Mouse (Mus musculus): Measurements from ENCODE around the gene Tmx1.

Tmx1 gene

DNA sequence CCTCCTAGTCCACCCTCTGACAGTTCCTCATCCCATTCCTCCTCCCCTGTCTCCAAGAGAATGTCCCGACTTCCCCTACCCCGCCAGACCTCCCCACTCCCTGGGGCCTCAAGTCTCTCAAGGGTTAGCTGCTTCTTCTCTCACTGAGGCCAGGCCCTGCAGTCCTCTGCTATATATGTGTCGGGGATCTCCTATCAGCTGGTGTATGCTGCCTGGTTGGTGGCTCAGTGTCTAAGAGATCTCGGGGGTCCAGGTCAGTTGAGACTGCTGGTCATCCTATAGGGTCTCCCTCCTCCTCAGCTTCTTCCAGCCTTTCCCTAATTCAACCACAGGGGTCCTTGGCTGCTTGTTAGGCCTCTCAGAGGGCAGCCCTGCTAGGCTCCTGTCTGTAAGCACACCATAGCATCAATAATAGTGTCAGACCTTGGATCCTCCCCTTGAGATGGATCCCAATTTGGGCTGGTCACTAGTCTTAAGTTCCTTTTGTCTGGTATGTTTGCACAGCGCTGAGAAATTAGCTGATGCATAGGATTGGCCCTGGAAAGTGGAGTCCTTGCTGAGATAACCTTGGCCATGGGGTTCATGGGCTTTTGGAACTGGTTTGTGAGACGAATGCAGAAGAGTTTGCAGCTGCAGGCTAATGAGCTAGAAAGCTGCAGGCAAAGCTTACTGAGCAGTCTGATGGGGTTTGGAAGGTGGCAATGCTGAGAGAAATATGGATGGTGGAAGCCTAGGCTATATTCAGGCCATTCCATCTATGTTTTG is 34.0 kb downstream of the Tmx1 start:
- DNase-seq (ENCODE audit: low spot score) = no peak

DNA sequence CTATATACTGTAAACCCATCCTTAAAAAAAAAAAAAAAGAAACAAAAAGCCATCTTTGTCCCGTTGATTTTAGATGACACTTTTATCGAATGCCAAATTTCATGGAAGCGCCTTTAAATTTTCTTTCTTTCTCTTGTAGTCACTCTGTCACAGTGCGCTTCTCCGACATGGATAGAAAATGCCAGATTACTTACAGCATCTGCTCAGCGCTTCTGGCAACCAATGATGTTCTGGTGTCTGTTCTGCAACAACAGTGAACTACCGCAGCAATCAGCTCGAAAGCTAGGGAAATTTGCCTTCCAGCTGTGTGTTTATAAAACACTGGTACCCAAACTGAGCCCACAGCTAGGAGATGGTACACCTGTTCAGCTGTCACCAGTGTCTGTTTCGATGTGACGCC is 39.5 kb downstream of the Tmx1 start:
- no peak for DNase-seq (ENCODE audit: low spot score)

DNA sequence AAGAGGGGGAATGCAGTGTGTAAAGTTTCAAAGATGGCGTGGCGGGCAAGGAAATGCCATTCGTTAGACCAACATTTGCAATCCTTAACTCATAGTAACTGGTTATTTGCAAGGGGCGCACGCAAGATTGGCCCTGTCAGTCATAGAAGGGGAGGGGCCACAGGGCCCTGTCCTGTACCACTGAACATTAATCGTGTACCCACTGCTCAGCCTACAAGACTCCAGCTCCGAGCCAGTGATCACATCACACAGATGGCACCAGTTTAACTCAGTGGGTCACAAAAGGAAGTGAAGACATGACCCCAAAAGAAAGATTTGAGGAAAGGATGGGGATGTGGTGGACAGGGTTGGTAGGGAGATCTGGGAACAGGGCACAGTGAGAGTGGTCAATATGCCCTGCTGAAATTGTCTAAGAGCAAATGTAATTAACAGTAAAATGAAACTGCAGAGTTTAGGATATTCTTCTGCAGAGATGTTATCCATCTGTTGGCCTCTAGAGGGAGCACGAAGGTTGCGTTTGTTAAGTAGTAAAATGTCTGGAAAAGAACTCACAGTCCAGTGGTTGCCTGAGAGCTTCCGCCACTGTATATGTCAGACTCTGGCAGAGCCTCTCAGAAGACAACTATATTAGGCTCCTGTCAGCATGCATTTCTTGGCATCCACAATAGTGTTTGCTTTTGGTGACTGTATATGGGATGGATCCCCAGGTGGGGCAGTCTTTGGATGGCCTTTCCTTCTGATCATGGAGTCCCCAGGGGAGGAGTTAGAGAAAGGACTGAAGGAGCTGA is 41.8 kb downstream of the Tmx1 start:
- peak; percentile 52 for DNase-seq (ENCODE audit: low spot score)

DNA sequence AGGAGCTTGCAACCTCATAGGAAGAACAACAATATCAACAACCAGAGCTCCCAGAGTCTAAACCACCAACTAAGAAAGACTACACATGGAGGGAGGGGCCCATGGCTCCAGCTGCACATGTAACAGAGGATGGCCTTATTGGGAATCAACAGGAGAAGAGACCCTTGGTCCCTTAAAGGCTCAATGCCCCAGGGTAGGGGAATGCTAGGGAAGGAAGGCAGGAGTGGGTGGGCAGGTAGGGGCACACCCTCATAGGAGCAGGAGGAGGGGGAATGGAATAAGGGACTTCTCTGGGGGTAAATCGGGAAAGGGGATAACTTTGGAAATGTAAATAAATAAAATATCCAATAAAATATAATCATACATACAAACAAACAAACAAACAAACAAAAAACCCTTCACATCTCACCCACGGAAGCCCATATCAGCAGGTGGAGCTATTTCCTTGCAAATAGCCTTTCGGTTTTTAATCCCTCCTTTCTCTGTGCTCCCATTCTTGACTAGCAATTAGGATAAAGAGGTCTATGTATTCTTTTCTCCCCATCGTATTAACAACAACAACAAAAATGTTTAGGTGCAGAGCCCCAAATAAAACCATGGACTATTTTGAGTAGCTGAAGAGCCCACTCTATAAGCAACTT is 42.5 kb downstream of the Tmx1 start:
- peak; percentile 45 for DNase-seq (ENCODE audit: low spot score)

DNA sequence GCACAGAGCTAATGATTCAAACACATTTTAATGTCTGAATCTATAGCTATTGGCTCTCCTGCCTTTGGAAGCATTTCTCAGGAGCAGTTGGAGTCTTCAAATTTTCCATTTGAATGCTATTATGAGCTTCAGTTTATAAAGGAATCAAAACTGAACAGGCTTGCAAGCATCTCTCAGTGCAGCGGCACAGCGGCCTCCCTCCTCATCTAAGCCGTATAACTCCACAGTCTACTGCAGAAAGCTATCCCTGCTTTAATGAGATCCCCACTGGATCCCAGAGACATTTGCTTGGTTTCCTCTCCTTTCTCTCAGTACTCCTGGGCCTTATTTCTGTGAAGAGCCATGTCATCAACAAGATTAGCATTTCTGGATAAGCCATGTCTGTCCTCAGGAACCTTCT is 45.2 kb downstream of the Tmx1 start:
- no peak for DNase-seq (ENCODE audit: low spot score)

DNA sequence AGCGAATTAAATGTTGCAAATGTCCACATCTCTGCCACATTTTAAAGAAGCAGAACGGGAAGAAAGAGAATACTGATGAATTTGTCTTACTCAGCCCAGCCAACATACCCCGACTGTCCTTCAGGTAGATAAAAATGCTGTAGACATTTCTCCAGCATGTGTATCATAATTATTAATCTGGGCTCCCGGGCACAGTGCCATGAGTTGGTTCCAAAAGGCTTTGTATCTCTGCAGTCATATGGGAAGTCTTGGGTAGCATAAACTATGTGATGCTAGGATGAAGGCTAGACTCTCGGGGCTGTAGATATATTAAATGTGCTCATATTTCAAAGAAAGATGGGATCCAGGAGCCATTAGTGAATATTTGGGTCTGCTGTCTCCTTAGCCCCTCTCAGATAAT is 53.1 kb downstream of the Tmx1 start:
- DNase-seq (ENCODE audit: low spot score) = no peak

DNA sequence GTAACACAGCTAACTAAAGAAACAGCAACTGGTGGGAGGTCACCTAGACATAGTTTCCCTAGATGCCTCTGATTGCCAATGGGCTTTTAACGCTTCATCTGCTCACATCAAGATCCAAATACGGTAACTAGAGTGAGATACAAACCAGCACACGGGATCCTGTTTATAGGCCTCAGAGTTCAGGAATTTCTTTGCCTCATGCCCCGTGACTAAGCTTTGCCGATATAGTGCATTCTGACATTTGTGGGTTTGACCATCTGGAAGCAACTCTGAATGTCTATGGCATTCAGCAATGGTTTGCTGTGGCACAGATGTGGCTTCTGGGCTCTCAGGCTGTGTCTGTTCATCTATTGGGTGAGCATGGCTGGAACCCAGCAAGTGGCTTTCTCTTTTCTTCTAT is 59.1 kb downstream of the Tmx1 start:
- no peak for DNase-seq (ENCODE audit: low spot score)

DNA sequence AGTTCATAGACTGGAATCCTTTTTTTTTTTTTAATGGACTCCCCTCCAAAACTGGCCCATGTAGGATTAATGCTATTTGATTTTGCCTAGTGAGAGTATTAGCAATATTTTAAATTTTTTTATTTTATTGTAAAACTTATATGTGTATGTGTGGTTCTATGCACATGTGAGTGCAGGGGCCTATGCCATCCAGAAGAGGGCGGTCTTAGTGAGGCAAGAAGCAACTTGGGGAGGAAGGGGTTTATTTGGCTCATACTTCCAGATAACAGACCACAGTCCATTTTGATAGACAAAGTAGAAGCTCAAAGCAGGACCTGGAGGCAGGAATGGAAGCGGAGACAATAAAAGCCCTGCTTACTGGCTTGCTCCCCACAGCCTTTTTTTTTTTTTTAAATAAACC is 59.5 kb downstream of the Tmx1 start:
- no peak for DNase-seq (ENCODE audit: low spot score)

Measured in urinary bladder, postnatal 14 days (tissue).